Mouse (Mus musculus) stomach, embryonic 15.5 days (tissue): ENCODE results near the gene Uap1l1. TPM values are rescaled to one million over a fixed set of nuclear protein-coding genes. Genes with fewer than 3 reads are reported as not detected.
"Not testable (repeated sequence)": the region's sequence is repeated elsewhere in the genome, so short reads cannot be mapped to it uniquely, and the experiment has no call there.

Experiments used
- ATAC-seq: fragments of 200-750 bp; cut with Nextera tagmentation; 2 replicates; pipeline ENCODE4 v1.8.0; 2017; ENCODE audit warnings: low read depth, moderate number of reproducible peaks, moderate TSS enrichment; ENCODE audit not compliant: insufficient read depth, low FRiP score
- H3K27ac ChIP-seq: fragments of 300-500 bp; sonication (generic); 2 replicates; pipeline ENCODE4 v1.5.1; 2015; ENCODE audit warnings: mild to moderate bottlenecking, inconsistent platforms
- H3K27me3 ChIP-seq: fragments of 300-500 bp; sonication (generic); replicated peaks from 2 replicates; pipeline ENCODE4 v1.6.1; 2015; ENCODE audit warnings: inconsistent platforms
- H3K36me3 ChIP-seq: fragments of 300-500 bp; sonication (generic); 2 replicates; pipeline ENCODE4 v1.6.1; 2015; ENCODE audit warnings: inconsistent platforms
- H3K4me1 ChIP-seq: fragments of 300-500 bp; sonication (generic); 2 replicates; pipeline ENCODE4 v1.6.1; 2015; ENCODE audit warnings: inconsistent platforms
- H3K4me2 ChIP-seq: fragments of 300-500 bp; sonication (generic); 2 replicates; pipeline ENCODE4 v1.6.1; 2015; ENCODE audit warnings: mild to moderate bottlenecking, inconsistent platforms
- H3K4me3 ChIP-seq: fragments of 300-500 bp; sonication (generic); replicated peaks from 2 replicates; pipeline ENCODE4 v1.5.1; 2015; ENCODE audit warnings: inconsistent platforms
- H3K9ac ChIP-seq: fragments of 300-500 bp; sonication (generic); 2 replicates; pipeline ENCODE4 v1.6.1; 2015; ENCODE audit warnings: inconsistent platforms
- H3K9me3 ChIP-seq: fragments of 300-500 bp; sonication (generic); 2 replicates; pipeline ENCODE4 v1.6.1; 2016; ENCODE audit warnings: inconsistent platforms
- WGBS: fragments of 180-500 bp; shearing (Covaris S2); methylation state at CpG from one replicate; pipeline ENCODE4 v1.1.7; 2015; 5-methylcytosine and 5-hydroxymethylcytosine counted together
- polyA plus RNA-seq: library from polyadenylated mRNA; unstranded; fragments of >200 nt; fragmentation: Nextera tagmentation; extraction: Ambion mirVana; gene quantifications from 2 replicates; pipeline ENCODE4 v1.2.1, GENCODE M21; 2015

Uap1l1 gene
- 41.1 and 46.1 TPM in 2 replicates for polyA plus RNA-seq

DNA sequence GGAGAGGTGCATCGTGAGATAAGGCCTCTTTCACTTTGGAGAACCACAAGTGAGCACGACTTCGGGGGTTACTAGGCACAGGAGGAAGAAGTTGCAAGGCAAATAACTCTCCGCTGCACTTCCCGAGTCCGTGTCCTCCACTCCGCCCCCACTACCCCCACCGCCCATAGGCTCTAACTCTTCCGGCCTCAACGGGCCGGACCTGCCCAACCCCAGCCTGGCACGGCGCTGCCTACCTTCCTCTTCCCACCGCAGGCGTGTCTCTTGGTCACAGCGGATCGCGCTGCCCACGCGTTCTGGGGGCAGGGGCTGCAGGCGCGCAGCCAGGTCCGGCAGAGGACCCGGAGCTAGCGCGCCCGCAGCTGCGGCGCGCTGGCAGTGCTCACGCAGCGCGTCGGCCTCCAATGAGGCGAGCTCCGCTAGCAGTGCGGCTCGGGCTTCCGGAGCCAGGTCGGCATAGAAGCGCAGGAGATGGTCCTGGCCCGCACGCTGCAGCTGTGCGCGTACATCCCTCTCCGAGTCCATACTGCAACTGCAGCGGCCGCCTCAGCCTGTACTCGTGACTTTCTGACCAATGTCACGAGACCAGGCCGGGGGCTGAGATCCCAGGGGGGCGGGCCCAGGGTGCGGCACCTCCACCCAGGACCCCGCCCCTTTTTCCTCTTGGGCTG, at the start of gene Uap1l1:
Gene Uap1l1 (minus strand): TSS at position 592 of the 671 bp plus-strand sequence.
- Histone ChIP-seq H3K9ac (peak within 1 kb of the TSS; percentile 84), H3K27me3 (0 out of 2 replicates have a peak, but pooled peaks cover 7% of the 10 kb centered on the region), H3K27ac (peak within 1 kb of the TSS; percentile 76), H3K4me3 (peak within 1 kb of the TSS; percentile 66), H3K4me1 (peaks cover 20% of the 10 kb centered on the region), H3K4me2 (peak within 1 kb of the TSS; percentile 97), H3K36me3 (no peaks in the 10 kb centered on the region), H3K9me3 (no peaks in the 10 kb centered on the region)
- WGBS: under 1% methylated on average over 53 of the region's 54 CpGs
- ATAC-seq: peak; percentile 78

DNA sequence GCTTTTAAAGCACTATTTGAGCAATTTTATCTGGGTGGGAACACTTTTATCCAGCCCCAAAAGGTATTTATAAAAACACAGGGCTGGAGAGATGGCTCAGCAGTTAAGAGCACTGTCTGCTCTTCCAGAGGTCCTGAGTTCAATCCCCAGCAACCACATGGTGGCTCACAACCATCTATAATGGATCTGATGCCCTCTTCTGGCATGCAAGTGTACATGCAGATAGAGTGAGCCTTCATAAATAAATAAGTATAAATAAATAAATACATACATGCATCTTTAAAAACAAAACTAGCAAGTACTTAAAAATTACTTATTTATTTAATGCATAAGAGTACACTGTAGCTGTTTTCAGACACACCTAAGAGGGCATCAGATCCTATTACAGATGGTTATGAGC, 48.0 kb upstream of the Uap1l1 start:
- H3K9ac ChIP-seq, H3K4me1 ChIP-seq, H3K9me3 ChIP-seq, ATAC-seq, H3K27me3 ChIP-seq, H3K4me2 ChIP-seq, H3K4me3 ChIP-seq, H3K36me3 ChIP-seq, H3K27ac ChIP-seq: not testable (repeated sequence)

DNA sequence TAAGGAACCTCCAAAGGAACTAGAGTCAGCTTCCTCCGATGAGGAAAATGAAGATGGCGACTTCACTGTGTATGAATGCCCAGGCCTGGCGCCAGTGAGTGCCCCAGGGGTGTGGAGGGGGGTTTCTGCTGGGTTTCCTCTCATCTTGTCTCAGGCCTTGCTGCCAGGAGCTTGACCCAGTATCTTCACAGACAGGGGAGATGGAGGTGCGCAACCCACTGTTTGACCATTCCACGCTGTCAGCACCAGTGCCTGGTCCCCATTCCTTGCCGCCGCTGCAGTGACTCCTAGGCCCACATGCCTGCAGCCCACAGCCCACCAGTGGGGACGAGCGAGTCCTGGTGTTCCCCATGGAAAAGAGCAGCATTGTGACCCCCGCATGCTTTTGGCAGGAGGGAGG, 43.4 kb upstream of the Uap1l1 start:
- WGBS: 92% methylated on average over 10 of the region's 10 CpGs
- H3K27me3 ChIP-seq: peaks cover 2% of the 10 kb centered on the region; the same call in 1 of the 2 replicates
- no peak overlapping the region for H3K9ac ChIP-seq
- H3K36me3 ChIP-seq: no peaks in the 10 kb centered on the region
- H3K4me1 ChIP-seq: no peaks in the 10 kb centered on the region
- H3K9me3 ChIP-seq: no peaks in the 10 kb centered on the region
- H3K4me3 ChIP-seq: no peak overlapping the region
- ATAC-seq: no peak
- no peak overlapping the region for H3K4me2 ChIP-seq
- H3K27ac ChIP-seq: no peak overlapping the region

DNA sequence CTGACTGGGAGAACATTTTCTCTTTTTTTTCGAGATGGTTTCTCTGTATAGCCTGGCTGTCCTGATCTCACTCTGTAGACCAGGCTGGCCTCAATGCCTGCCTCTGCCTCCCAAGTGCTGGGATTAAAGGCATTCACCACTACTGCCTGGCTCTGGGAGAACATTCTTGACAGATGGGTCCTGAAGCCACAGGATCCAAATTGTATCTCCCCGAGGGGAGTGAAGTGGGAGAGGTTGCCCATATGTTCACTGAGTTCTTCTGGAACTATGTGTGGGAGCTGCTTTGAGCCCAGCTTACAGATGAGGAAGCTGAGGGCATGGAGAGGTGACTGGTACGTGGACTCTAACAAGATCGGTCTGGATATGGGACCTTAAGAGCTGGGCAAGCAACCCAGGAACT, 38.5 kb upstream of the Uap1l1 start:
- WGBS: 88% methylated on average over 4 of the region's 4 CpGs
- Histone ChIP-seq H3K9me3 (no peaks in the 10 kb centered on the region), H3K27ac (no peak overlapping the region), H3K9ac (no peak overlapping the region), H3K27me3 (peaks cover 47% of the 10 kb centered on the region), H3K4me2 (peak overlapping the region; percentile 89; the same call in 1 of the 2 replicates), H3K4me1 (peaks cover 9% of the 10 kb centered on the region), H3K36me3 (no peaks in the 10 kb centered on the region), H3K4me3 (peak overlapping the region; percentile 67; the same call in 1 of the 2 replicates)
- ATAC-seq: no peak

DNA sequence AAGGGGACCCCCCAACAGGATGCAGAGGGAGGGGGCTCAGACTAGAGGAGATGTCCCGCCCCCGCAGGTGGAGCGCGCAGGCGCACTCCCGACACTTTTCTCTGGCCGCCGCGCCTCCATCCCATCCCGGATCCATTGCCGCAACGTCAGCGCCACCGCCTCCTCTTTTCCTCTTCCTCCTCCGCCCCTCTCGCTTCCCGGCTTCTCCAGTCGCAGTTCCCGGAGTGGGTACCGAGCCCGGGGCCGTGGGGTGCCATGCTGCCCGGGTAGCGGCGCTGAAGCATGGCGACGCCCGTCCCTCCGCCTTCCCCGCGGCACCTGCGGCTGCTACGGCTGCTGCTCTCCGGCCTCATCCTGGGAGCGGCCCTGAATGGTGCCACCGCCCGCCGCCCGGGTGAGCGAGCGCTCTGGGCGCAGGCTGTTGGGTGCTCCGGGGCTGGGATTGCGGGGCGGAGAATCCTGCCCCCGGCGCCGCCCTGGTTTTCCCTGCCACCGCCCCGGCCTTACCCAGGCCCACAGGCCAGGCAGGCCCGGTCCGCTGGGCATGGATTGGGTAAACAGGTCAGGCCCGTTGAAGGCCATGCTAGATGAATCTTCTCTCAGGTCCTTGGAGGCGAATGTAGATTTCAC, 37.6 kb upstream of the Uap1l1 start:
- WGBS: 2% methylated on average over 54 of the region's 54 CpGs
- Histone ChIP-seq H3K4me3 (peak overlapping the region; percentile 67), H3K4me1 (peaks cover 9% of the 10 kb centered on the region), H3K36me3 (no peaks in the 10 kb centered on the region), H3K27ac (no peak overlapping the region), H3K9ac (peak overlapping the region; percentile 46), H3K4me2 (peak overlapping the region; percentile 89), H3K9me3 (no peaks in the 10 kb centered on the region), H3K27me3 (peaks cover 54% of the 10 kb centered on the region)
- peak; percentile 40; the same call in 1 of the 2 replicates for ATAC-seq

DNA sequence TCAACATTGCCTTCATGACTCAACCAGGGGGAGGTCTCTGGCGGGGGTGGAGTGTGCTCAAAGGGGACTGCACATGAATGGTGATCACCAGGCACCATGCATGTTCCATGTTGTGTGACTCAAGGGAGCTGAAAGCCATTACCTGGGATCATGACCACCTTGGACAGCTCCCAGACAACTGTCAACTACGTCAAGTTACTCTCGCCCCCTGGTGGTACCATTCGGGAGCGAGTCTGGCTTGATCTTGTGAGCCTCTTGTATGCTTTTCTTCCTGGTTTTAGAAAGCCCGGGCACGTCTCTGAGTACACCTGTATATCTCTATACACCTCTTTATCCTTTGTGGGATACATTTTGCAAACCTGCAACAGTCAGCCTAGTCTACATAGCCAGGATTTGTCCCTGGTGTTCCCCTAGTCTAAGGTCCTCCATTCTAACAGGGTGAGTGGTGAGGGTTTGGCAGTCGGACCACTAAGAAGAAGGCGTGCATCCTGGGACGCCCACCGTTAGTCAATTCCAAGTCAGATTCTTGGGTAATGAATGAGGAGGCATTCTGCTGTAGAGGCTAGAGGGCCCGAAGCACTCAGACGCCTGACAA, 37.0 kb upstream of the Uap1l1 start:
- 1% methylated on average over 13 of the region's 13 CpGs for WGBS
- no peak overlapping the region for H3K9ac ChIP-seq
- H3K4me3 ChIP-seq: peak overlapping the region; percentile 67
- H3K36me3 ChIP-seq: no peaks in the 10 kb centered on the region
- H3K4me2 ChIP-seq: peak overlapping the region; percentile 89
- H3K27ac ChIP-seq: no peak overlapping the region
- H3K4me1 ChIP-seq: peaks cover 9% of the 10 kb centered on the region
- H3K27me3 ChIP-seq: peaks cover 60% of the 10 kb centered on the region
- no peaks in the 10 kb centered on the region for H3K9me3 ChIP-seq
- no peak for ATAC-seq

DNA sequence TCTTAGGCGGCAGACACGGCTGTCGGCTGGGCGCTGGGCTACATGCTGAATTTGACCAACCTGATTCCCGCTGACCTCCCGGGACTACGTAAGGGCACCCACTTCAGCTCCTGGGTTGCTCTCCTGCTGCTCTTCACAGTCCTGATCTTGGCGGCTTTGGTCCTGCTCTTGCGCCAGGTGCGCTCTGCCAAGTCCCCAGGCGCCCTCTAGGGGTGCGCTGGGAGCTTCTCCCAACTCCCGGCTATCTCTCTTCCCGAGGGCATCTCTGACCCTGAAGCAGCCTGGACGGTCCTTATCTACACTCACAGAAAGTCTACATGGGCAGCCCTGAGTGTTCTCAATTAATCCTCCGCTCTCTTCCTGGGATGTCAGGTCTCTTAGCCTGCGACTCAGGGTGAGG, 35.3 kb upstream of the Uap1l1 start:
- H3K4me3 ChIP-seq: peak overlapping the region; percentile 12
- H3K9ac ChIP-seq: no peak overlapping the region
- peak overlapping the region; percentile 38 for H3K4me2 ChIP-seq
- H3K27me3 ChIP-seq: peaks cover 69% of the 10 kb centered on the region
- H3K36me3 ChIP-seq: no peaks in the 10 kb centered on the region
- no peaks in the 10 kb centered on the region for H3K9me3 ChIP-seq
- 4% methylated on average over 17 of the region's 17 CpGs for WGBS
- peaks cover 9% of the 10 kb centered on the region for H3K4me1 ChIP-seq
- no peak for ATAC-seq
- H3K27ac ChIP-seq: no peak overlapping the region

DNA sequence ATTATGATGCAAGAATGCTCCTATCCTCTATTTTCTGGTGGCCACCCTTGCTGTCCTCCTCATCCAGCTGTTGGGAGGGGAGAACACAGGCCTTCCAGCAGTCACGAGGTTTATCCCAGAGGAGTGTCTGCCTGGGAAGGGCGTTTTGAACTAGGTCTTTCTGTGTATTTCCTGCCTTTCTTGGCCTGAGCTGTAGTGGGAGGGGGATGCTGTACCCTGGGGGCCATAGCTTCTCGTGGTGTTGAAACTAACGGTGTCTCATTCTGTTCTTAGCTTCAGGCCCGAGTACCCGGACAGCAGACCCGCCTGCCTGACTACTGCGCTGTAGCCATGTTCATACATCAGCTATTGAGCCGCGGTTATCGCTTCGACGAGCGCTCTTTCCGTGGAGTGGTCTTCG, 34.8 kb upstream of the Uap1l1 start:
- ATAC-seq: no peak
- H3K27me3 ChIP-seq: peaks cover 72% of the 10 kb centered on the region
- no peaks in the 10 kb centered on the region for H3K9me3 ChIP-seq
- H3K9ac ChIP-seq: no peak overlapping the region
- H3K36me3 ChIP-seq: no peaks in the 10 kb centered on the region
- H3K4me2 ChIP-seq: peak overlapping the region; percentile 38
- 20% methylated on average over 16 of the region's 16 CpGs for WGBS
- H3K4me3 ChIP-seq: peak overlapping the region; percentile 12
- no peak overlapping the region for H3K27ac ChIP-seq
- peaks cover 12% of the 10 kb centered on the region for H3K4me1 ChIP-seq

DNA sequence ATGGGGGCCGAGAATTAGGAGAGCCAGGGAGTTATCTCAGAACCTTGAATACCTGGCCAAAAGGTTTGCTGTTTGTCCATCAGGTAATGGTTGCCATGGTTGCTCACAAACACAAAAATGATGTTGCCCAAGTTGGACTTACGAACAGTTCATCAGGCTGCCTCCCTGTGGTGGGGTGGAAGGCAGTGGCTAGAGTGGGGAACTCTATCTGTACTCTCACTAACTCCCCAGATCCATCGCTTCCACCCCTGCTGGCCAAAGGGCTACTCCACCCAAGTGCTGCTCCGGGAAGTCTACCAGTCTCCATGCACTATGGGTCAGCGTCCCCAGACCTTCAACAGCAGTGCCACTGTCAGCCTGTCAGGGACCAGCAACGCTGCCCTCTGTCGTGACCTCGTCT, 33.6 kb upstream of the Uap1l1 start, which contains the start of gene Npdc1:
Gene Npdc1 (plus strand): TSS at position 301 of the 400 bp plus-strand sequence.
- Histone ChIP-seq H3K4me2 (no peak within 1 kb of the TSS), H3K4me1 (peaks cover 24% of the 10 kb centered on the region), H3K27ac (no peak within 1 kb of the TSS), H3K9ac (no peak within 1 kb of the TSS), H3K36me3 (no peaks in the 10 kb centered on the region), H3K9me3 (no peaks in the 10 kb centered on the region), H3K27me3 (peaks cover 80% of the 10 kb centered on the region), H3K4me3 (no peak within 1 kb of the TSS)
- WGBS: 59% methylated on average over 8 of the region's 8 CpGs
- ATAC-seq: no peak

DNA sequence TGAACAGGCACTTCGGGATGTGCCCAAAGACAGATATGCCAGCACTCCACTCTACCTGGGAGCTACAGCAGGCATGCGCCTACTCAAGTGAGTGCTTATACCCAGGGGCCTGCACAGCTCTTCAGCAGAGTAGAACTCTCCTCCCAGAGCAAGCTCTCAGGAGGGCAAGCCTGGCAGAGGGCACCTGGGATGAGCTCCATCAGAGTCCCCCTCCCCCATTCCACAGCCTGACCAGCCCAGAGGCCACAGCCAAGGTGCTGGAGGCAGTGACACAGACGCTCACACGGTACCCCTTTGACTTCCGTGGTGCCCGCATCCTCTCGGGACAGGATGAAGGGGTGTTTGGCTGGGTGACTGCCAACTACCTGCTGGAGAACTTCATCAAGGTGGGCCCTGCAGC, 32.6 kb upstream of the Uap1l1 start:
- H3K27ac ChIP-seq: no peak overlapping the region

DNA sequence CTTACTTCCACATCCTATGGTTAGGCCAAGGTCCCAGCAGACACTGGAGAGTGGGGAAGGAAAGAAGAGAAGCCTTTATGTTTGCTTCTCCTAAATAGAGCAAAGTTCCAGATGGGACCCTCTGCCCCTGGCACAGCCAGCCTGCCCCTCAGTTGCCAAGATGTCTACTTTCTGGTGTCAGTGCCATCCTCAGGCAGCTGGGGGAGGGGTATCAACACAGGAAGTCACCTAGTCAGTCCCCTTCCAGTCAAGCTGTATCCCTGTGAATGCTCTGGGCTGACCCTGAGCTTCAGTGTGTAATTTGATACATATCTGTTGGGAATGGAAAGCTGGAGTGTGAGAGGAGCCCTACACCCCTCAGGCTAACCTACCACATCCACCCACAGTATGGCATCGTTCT, 31.5 kb upstream of the Uap1l1 start:
- no peaks in the 10 kb centered on the region for H3K36me3 ChIP-seq
- H3K27me3 ChIP-seq: peaks cover 62% of the 10 kb centered on the region
- no peak overlapping the region for H3K9ac ChIP-seq
- H3K27ac ChIP-seq: no peak overlapping the region
- H3K4me2 ChIP-seq: 0 out of 2 replicates have a peak overlapping the region, but pooled peaks have one; percentile 88
- ATAC-seq: no peak
- WGBS: 35% methylated on average over 1 of the region's 1 CpGs
- peaks cover 20% of the 10 kb centered on the region for H3K4me1 ChIP-seq
- no peaks in the 10 kb centered on the region for H3K9me3 ChIP-seq
- no peak overlapping the region for H3K4me3 ChIP-seq

More for the DNA sequence above, 32.6 kb upstream of the Uap1l1 start:
- Histone ChIP-seq H3K4me2 (no peak overlapping the region), H3K4me1 (peaks cover 21% of the 10 kb centered on the region), H3K4me3 (no peak overlapping the region), H3K27me3 (peaks cover 70% of the 10 kb centered on the region), H3K36me3 (no peaks in the 10 kb centered on the region), H3K9ac (no peak overlapping the region), H3K9me3 (no peaks in the 10 kb centered on the region)
- 88% methylated on average over 7 of the region's 7 CpGs for WGBS
- ATAC-seq: no peak

DNA sequence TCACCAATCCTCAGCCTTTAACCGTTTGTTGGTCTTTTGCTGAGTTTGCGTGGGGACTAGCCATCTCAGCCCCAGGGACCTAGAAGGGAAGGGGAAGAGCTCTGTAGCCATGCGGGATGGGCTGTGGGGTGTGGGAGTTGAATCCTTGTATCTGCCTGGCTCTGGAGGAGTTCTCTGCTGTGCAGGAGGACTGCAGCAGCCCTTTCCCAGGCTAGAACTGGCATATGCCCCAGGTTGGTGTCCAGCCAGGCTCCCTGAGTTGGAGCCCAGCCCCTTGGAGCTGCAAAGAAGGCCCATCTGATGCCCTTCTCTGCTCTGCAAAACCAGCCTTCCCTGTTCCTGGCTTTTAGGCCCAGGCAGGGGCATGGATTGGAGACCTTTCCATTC, 31.1 kb upstream of the Uap1l1 start:
- H3K4me3 ChIP-seq: peak overlapping the region; percentile 44
- H3K27ac ChIP-seq: no peak overlapping the region
- H3K27me3 ChIP-seq: peaks cover 59% of the 10 kb centered on the region
- peak overlapping the region; percentile 88 for H3K4me2 ChIP-seq
- H3K36me3 ChIP-seq: no peaks in the 10 kb centered on the region
- WGBS: 38% methylated on average over 3 of the region's 3 CpGs
- no peak overlapping the region for H3K9ac ChIP-seq
- no peak for ATAC-seq
- H3K4me1 ChIP-seq: peaks cover 20% of the 10 kb centered on the region
- H3K9me3 ChIP-seq: no peaks in the 10 kb centered on the region
